Mouse (Mus musculus): Measurements from ENCODE around the gene a. TPM values are rescaled to one million over a fixed set of nuclear protein-coding genes. Genes with fewer than 3 reads are reported as not detected.

Gene a
- polyA plus RNA-seq, 1 experiment from 2014 or later, result not detected

DNA sequence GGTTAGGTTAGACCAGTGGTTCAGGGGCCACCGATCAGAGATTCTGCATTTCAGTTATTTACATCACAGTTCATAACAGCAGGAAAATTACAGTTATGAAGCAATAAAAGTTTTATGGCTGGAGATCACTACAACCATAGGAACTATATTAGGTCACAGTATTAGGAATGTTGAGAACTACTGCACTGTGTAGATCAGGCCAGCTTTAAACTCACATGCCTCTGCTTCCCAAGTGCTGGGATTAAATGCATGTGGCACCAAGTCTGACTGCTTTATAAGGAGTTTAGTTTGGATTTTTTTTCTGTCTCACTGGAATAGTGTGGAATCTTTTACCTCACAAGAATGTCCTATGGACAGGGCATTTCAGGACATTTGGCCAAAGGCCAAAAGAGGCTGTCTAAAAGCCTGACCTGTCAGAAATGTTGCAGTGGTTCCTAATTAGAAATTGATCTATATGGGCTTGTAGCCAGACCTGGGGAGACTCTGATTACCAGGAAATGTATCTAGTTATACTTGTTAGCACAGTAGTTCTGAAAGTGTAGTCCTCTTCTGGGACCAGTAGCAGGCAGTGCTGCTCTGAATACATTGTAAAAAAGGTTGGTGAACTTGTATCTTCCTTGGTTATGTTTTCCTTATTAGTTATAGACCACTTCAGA, 18.0 kb downstream of the a start:
- no peak for ATAC-seq
- in situ Hi-C loops (cut with MboI; ENCODE audit: low pct_unique_long_range_greater_than_20kb), result no loop called here
- no peak for DNase-seq (ENCODE audit: low read depth, low spot score)

DNA sequence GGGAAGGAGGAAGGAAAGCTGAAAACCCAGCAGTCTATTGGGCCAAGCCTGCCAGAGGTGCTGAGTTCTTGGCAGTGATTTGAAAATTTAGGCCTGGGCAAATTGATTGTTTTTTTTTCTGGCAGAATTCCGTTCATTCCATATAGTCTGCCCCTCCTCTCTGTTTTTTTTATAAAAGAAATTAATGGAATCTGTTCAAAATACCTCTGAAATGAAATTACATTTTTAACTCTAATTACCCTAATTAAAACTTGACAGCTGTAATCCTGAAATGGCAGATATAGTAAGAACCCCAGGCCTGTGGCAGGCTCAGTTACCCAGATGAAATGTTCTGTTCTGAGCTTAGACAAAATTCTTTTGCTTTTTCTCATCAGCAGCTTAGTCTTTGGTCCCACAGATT, 19.6 kb downstream of the a start:
- ChIA-PET CTCF (interaction anchor here (0.7 kb wide), 1 partner anchor 22 kb away, joined by 3 read pairs; no protein-coding TSS in a partner anchor), POLR2A (interaction anchor here (1.0 kb wide), 1 partner anchor 12 kb away, joined by 3 read pairs; no protein-coding TSS in a partner anchor)
- TF ChIP-seq CTCF (IDR thresholded peaks at IDR 0.05), result no peak
- ATAC-seq, result no peak
- no peak for DNase-seq (ENCODE audit: low read depth, low spot score)
- in situ Hi-C loops (cut with MboI; ENCODE audit: low pct_unique_long_range_greater_than_20kb), result no loop called here
- H3K27me3 ChIP-seq, result no peaks in the 10 kb centered on the region

More for the DNA sequence above, 18.0 kb downstream of the a start:
- TF ChIP-seq CTCF (IDR thresholded peaks at IDR 0.05), result peak; percentile 22
- H3K27me3 ChIP-seq, result no peaks in the 10 kb centered on the region
- ChIA-PET POLR2A (no interaction called here), CTCF (interaction anchor here (0.8 kb wide), 1 partner anchor 12 kb away, joined by 3 read pairs; no protein-coding TSS in a partner anchor)

DNA sequence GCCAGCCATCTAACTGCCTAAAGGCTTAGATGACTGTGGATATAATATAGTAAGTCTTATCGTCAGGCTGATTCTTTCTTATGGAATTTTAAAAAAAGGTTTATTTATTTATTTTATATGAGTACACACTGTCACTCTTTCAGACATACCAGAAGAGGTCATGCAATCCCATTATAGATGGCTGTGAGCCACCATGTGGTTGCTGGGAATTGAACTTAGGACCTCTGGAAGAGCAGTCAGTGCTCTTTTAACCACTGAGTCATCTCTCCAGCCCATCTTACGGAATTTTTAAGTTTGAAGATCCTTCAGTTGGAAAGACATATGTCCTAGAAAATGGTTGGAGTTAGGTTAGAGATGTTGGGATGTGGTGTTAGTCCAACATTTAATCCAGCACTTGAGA, 22.2 kb downstream of the a start:
- ATAC-seq, result no peak
- POLR2A ChIA-PET, result no interaction called here

DNA sequence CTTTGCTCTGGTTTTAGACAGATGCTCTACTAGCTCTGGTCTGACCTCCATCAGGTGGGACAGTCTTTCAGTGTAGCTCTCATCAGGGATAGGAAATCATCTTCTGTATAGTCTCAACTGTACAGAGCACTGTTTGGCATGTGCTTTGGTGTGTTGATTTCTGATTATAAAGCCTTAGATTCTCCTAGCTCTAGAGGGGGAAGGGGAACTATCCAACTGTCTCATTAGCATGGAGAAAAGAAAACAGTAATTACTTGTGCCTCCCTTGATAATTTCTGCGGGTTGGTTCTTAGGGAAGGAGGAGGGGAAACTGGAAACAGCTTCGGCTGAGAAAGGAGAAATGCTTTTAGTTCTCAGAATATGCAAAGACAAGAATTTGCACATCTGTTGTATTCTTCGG, 25.9 kb downstream of the a start:
- in situ Hi-C loops (cut with MboI; ENCODE audit: low pct_unique_long_range_greater_than_20kb), result no loop called here
- ChIA-PET CTCF (interaction anchor here (1.1 to 2.1 kb wide), 7 partner anchors 10 to 114 kb away, joined by 3 to 11 read pairs (median 4); no protein-coding TSS in a partner anchor), POLR2A (no interaction called here)
- ATAC-seq, result no peak
- no peak for DNase-seq (ENCODE audit: low read depth, low spot score)
- H3K27me3 ChIP-seq, result no peaks in the 10 kb centered on the region
- TF ChIP-seq CTCF (IDR thresholded peaks at IDR 0.05), result no peak

More for the DNA sequence above, 22.2 kb downstream of the a start:
- CTCF ChIA-PET, result no interaction called here
- no peak for TF ChIP-seq CTCF (IDR thresholded peaks at IDR 0.05)
- no peaks in the 10 kb centered on the region for H3K27me3 ChIP-seq
- DNase-seq (ENCODE audit: low read depth, low spot score), result no peak
- in situ Hi-C loops (cut with MboI; ENCODE audit: low pct_unique_long_range_greater_than_20kb), result no loop called here

DNA sequence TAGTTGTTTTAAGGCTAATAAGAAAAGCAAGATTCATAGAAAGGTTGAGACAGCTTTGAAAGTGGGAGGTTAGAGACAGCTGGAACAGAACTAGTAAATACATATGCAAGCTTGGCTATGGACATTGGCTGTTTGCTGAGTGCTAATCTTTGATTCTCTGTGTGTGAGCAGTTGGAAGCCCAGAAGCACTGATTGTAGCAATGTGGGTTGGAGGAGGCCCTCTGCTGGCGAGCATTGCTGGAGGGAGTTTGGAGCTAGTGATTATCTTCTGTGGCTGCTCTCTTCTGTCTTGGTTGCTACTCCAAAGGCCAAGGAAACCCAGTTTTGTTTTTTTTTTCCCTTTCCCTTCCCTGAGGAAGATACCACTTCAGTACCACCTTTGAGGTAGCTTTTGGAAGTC, 26.6 kb downstream of the a start:
- no peaks in the 10 kb centered on the region for H3K27me3 ChIP-seq
- CTCF ChIA-PET, result interaction anchor here (0.7 to 2.1 kb wide), 7 partner anchors 14 to 115 kb away, joined by 3 to 11 read pairs (median 4); no protein-coding TSS in a partner anchor
- in situ Hi-C loops (cut with MboI; ENCODE audit: low pct_unique_long_range_greater_than_20kb), result no loop called here
- ATAC-seq (no peak), DNase-seq (ENCODE audit: low read depth, low spot score) (no peak)
- TF ChIP-seq CTCF (IDR thresholded peaks at IDR 0.05), result peak; percentile 51
- POLR2A ChIA-PET, result no interaction called here

DNA sequence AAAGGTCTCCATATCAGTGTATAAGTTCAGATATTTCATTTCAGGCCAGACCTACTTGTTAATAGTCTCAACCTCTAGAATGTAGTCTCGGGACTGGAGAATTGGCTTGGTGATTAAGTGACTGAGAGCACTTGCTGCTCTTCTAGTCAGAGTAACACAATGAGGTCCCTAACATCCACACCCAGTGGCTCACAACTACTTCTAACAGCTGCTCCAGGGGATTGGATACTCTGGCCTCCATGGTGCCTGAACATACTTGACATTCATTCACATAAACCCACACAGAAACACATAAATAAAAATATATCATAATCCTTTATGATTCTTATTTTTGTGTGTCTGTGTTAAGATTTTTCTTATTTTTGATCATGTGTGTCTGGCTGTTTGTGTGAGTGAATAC, 27.4 kb downstream of the a start:
- ATAC-seq (no peak), DNase-seq (ENCODE audit: low read depth, low spot score) (no peak)
- no peak for TF ChIP-seq CTCF (IDR thresholded peaks at IDR 0.05)
- ChIA-PET POLR2A (no interaction called here), CTCF (interaction anchor here (1.3 to 2.1 kb wide), 3 partner anchors 15 to 115 kb away, joined by 4 to 10 read pairs (median 4); no protein-coding TSS in a partner anchor)
- H3K27me3 ChIP-seq, result no peaks in the 10 kb centered on the region
- in situ Hi-C loops (cut with MboI; ENCODE audit: low pct_unique_long_range_greater_than_20kb), result no loop called here

DNA sequence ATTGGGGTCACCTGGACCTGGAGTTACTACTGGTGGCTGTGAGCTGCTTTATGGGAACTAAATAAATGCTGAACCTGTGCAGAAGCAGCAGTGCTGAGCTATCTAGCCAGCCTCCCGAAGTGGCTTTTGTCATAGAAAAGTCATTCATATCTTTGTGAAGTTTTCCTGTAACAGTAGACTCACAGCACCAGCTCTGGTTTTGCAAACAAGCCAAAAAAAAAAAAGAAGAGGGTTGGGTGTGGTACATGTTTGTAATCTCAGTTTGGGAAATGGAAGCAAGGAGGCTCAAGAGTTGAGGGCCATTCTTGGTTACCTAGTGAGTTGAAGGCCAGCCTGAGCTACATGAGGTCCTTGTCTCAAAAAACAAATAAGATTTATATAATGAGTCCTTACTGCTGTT, 29.1 kb downstream of the a start:
- in situ Hi-C loops (cut with MboI; ENCODE audit: low pct_unique_long_range_greater_than_20kb), result no loop called here
- DNase-seq (ENCODE audit: low read depth, low spot score) (no peak), ATAC-seq (no peak)
- CTCF ChIA-PET, result interaction anchor here (0.8 to 1.3 kb wide), 2 partner anchors 17 to 106 kb away, joined by 3 to 4 read pairs; no protein-coding TSS in a partner anchor
- POLR2A ChIA-PET, result no interaction called here
- TF ChIP-seq CTCF (IDR thresholded peaks at IDR 0.05), result no peak
- H3K27me3 ChIP-seq, result no peaks in the 10 kb centered on the region

DNA sequence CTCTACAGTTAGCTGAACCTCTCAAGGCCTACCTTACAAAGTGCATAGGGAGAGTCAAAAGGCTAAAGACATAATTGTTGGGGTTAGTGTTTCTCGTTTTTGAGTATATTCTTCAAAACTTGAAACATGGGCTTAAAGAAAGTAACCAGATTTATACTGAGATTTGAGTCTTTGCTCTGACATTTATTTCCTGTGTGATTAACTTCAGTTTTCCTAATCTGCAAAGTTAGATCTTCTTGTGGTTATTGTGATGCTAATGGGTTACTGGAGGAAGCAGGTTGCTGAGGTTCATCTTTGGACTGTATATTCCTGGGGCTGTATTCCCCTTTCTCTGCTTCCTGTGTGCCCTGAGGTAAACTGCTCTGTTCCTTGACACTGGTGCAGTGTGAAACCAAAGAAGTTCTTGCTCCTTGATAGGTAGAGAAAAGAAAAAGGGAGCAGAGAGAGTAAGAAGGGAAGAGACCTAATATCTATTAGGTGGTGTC, 34.9 kb downstream of the a start:
- DNase-seq (ENCODE audit: low read depth, low spot score), result no peak
- POLR2A ChIA-PET, result no interaction called here
- no peaks in the 10 kb centered on the region for H3K27me3 ChIP-seq
- CTCF ChIA-PET, result interaction anchor here (1.3 to 2.2 kb wide), 2 partner anchors 9 to 11 kb away, joined by 4 to 6 read pairs; no protein-coding TSS in a partner anchor
- in situ Hi-C loops (cut with MboI; ENCODE audit: low pct_unique_long_range_greater_than_20kb), result no loop called here
- ATAC-seq, result no peak
- no peak for TF ChIP-seq CTCF (IDR thresholded peaks at IDR 0.05)

DNA sequence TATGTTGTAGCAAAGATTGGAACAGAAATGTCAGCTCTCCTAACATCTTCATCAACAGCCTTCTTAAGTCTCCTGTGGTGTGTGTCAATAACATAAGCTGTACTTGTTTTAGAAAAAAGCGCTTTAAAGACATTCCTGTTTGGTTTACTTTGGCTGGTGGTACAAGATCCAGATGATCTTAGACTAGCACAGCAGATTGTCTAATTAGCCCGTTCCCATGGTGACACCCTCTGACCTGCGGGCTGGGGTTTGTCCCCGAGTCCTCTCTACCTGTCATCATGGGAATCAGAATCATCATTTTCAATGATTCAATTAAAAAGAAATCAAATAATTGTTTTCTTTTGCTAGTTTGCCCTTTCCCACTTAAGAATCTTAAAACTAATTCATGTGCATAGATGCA, 36.3 kb downstream of the a start:
- CTCF ChIA-PET, result interaction anchor here (1.3 to 2.2 kb wide), 2 partner anchors 9 to 11 kb away, joined by 4 to 6 read pairs; no protein-coding TSS in a partner anchor
- DNase-seq (ENCODE audit: low read depth, low spot score), result no peak
- no peak for TF ChIP-seq CTCF (IDR thresholded peaks at IDR 0.05)
- POLR2A ChIA-PET, result interaction anchor here (0.7 kb wide), 1 partner anchor 17 kb away, joined by 3 read pairs; no protein-coding TSS in a partner anchor
- in situ Hi-C loops (cut with MboI; ENCODE audit: low pct_unique_long_range_greater_than_20kb), result no loop called here
- no peak for ATAC-seq
- H3K27me3 ChIP-seq, result no peaks in the 10 kb centered on the region

- ATAC-seq (no peak), DNase-seq (ENCODE audit: low read depth, low spot score) (no peak)
- H3K27me3 ChIP-seq, result no peaks in the 10 kb centered on the region
- ChIA-PET POLR2A (no interaction called here), CTCF (no interaction called here)
- in situ Hi-C loops (cut with MboI; ENCODE audit: low pct_unique_long_range_greater_than_20kb), result no loop called here
- TF ChIP-seq CTCF (IDR thresholded peaks at IDR 0.05), result no peak
Measured at GRCm38 (mm10) chr2:154832471-154832870, 41.3 kb downstream of the a start.

DNA sequence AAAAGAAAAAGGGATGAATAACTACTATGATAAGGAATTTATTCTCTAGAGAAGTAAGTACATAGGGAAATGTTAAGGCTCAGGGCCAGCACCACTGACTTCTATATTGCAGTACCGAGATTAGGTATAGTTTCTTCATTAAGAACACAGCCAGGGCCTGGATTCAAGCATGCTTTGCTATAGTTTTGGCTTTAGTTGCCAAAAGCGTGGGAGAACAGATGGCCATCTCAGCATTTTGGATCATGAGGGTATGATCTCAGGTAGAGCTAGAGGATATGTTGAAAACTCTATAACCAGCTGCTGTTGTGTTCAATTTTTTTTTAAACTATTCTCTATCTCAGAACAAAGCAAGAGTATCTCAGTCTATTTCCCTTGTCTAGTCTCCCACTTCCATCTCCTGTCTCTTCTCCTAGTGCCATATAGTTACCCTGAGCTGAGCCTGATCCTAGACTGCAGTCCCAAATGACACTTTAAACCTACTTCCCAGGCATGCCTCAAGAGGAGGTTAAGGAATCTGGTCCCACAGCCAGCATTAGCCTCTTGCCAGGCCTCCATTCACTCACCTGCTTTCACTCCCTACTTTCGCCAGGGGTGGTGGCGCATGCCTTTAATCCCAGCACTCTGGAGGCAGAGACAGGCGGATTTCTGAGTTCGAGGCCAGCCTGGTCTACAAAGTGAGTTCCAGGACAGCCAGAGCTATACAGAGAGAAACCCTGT, 43.1 kb downstream of the a start:
- ATAC-seq (no peak), DNase-seq (ENCODE audit: low read depth, low spot score) (no peak)
- ChIA-PET CTCF (interaction anchor here (1.1 to 1.2 kb wide), 3 partner anchors 9 to 69 kb away, joined by 3 read pairs; no protein-coding TSS in a partner anchor), POLR2A (no interaction called here)
- TF ChIP-seq CTCF (IDR thresholded peaks at IDR 0.05), result no peak
- in situ Hi-C loops (cut with MboI; ENCODE audit: low pct_unique_long_range_greater_than_20kb), result no loop called here
- H3K27me3 ChIP-seq, result no peaks in the 10 kb centered on the region

All from Patski (cell line).